In the genomic region with DNA sequence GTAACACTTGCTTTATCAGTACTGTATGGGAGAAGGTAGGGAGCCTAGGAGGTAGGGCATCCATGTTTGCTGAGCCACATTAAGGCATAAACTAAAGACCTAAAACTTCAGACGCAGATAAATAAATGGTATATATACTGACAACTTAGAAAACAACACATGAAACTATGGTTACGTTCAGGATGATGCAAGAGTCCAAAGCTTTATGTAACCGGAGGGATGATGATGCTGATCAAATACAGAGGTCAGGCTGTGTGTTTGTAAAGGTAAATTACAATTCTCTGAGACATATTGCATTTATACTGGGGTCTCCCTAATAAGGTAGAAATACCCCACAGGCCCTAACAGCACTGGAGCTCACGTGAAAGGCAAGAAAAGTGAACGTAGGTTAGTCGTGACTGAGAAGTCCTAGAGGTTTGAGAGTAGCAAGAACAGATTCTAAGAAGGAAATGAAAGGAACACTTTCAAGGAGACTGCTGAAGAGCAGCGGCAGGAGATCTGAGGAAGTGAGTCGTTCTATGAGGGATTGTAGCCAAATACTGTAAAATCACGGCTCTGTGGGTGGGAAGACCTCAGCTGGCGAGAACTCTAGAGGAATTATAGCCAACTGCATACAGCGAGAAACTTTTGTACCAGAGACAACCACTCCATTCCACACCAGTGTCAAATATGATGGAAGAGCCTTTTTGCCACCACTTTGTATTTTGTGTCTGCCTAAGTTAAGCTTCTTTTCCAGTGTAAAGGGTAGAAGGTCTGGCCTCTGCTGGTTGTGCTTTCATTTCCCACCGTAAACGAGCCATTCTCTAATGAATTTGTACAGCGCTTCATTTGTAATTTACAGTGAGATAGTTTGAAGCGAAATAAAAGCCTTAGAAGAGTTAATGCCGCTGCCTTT, we compare ENCODE assay signal across 12 mouse cellular contexts. TPM values are rescaled to one million over a fixed set of nuclear protein-coding genes. Genes with fewer than 3 reads are reported as not detected.
A peak's percentile ranks its signal among the peaks of the same experiment; 100 is the strongest.
DNase-seq lines count a peak whose midpoint lies in the region; ATAC-seq lines count a peak whose summit lies in the region.
"Had no signal": no experiment of that assay in that cellular context is flagged by ENCODE, and none has a peak within 500 bp of the region (broad histone marks: within the 10 kb centered on the region; RNA-seq: fewer than 3 reads in every experiment).

No protein-coding gene starts in this region.

- ATAC-seq in embryonic facial prominence, embryonic 14.5 days (ENCODE audit: low read depth) = no peak
- ATAC-seq in kidney, embryonic 16.5 days (ENCODE audit: low FRiP score, low TSS enrichment) = no peak
- ATAC-seq: inflammation-experienced regulatory T-cells, adult 6 months had no signal

- no peak overlapping the region for H3K4me2 ChIP-seq in embryonic facial prominence, embryonic 14.5 days (ENCODE audit: low read depth, low read length)
- H3K4me2 ChIP-seq in kidney, embryonic 16.5 days (replicated peaks; ENCODE audit: low read depth, low read length) = peak overlapping the region; percentile 38
- H3K4me2 ChIP-seq: midbrain, embryonic 12.5 days had no signal

- WGBS in embryonic facial prominence, embryonic 14.5 days = 70% methylated on average over 16 of the region's 16 CpGs
- 90% methylated on average over 16 of the region's 16 CpGs for WGBS in embryonic facial prominence, embryonic 10.5 days
- WGBS in kidney, embryonic 16.5 days = 60% methylated on average over 16 of the region's 16 CpGs

- H3K4me3 ChIP-seq in embryonic facial prominence, embryonic 14.5 days (ENCODE audit: low read depth, low read length) = no peak overlapping the region
- H3K4me3 ChIP-seq in embryonic facial prominence, embryonic 10.5 days = no peak overlapping the region
- peak overlapping the region; percentile 3; the same call in 1 of the 2 replicates for H3K4me3 ChIP-seq in kidney, embryonic 16.5 days (ENCODE audit: low read length)
- H3K4me3 ChIP-seq: limb, embryonic 13.5 days; midbrain, embryonic 12.5 days had no signal

- intact Hi-C loops in gastrocnemius, postnatal 36 days (cut with DNase I) = no loop called here

- H3K27me3 ChIP-seq in embryonic facial prominence, embryonic 14.5 days (replicated peaks; ENCODE audit: control insufficient read depth, insufficient read depth, low read length) = no peaks in the 10 kb centered on the region
- H3K27me3 ChIP-seq in embryonic facial prominence, embryonic 10.5 days (replicated peaks; ENCODE audit: low read depth, poor library complexity, severe bottlenecking) = no peaks in the 10 kb centered on the region
- H3K27me3 ChIP-seq in kidney, embryonic 16.5 days (ENCODE audit: insufficient read depth, low read length) = no peaks in the 10 kb centered on the region
- H3K27me3 ChIP-seq: limb, embryonic 13.5 days; midbrain, embryonic 12.5 days had no signal

- H3K4me1 ChIP-seq in embryonic facial prominence, embryonic 14.5 days (ENCODE audit: control insufficient read depth, insufficient read depth, low read length) = peaks cover 7% of the 10 kb centered on the region; the same call in 1 of the 2 replicates
- H3K4me1 ChIP-seq in embryonic facial prominence, embryonic 10.5 days = peaks cover 45% of the 10 kb centered on the region
- H3K4me1 ChIP-seq in kidney, embryonic 16.5 days (ENCODE audit: insufficient read depth, low read length) = peaks cover 6% of the 10 kb centered on the region; the same call in 1 of the 2 replicates

- no peaks in the 10 kb centered on the region for H3K36me3 ChIP-seq in embryonic facial prominence, embryonic 14.5 days (ENCODE audit: control insufficient read depth, insufficient read depth, low read length)
- no peaks in the 10 kb centered on the region for H3K36me3 ChIP-seq in embryonic facial prominence, embryonic 10.5 days (replicated peaks)
- H3K36me3 ChIP-seq in kidney, embryonic 16.5 days (ENCODE audit: insufficient read depth, low read length) = no peaks in the 10 kb centered on the region
- H3K36me3 ChIP-seq: limb, embryonic 13.5 days; midbrain, embryonic 12.5 days had no signal

- H3K27ac ChIP-seq in embryonic facial prominence, embryonic 14.5 days (replicated peaks; ENCODE audit: low read depth, low read length) = no peak overlapping the region
- no peak overlapping the region for H3K27ac ChIP-seq in embryonic facial prominence, embryonic 10.5 days (replicated peaks)
- no peak overlapping the region for H3K27ac ChIP-seq in kidney, embryonic 16.5 days (ENCODE audit: low read length)
- H3K27ac ChIP-seq: limb, embryonic 13.5 days; midbrain, embryonic 12.5 days had no signal

- DNase-seq in embryonic facial prominence, embryonic 14.5 days (ENCODE audit: low spot score) = peak; percentile 35
- DNase-seq in embryonic facial prominence, embryonic 10.5 days (ENCODE audit: low spot score) = no peak
- DNase-seq in kidney, postnatal 10 days = no peak
- peak; percentile 33 to 47 for DNase-seq in right cerebral cortex, adult 2 months (ENCODE audit: low spot score in 2 of 2)
- no peak for DNase-seq in right cerebral cortex, postnatal 25 days
- DNase-seq in spleen, postnatal 14 days (ENCODE audit: low spot score in 2 of 2) = no peak
- DNase-seq in gastrocnemius, postnatal 36 days = no peak
- DNase-seq: cerebellum, adult 2 months had no signal

- no peaks in the 10 kb centered on the region for H3K9me3 ChIP-seq in embryonic facial prominence, embryonic 14.5 days (ENCODE audit: control insufficient read depth, low read length)
- no peaks in the 10 kb centered on the region for H3K9me3 ChIP-seq in embryonic facial prominence, embryonic 10.5 days
- no peaks in the 10 kb centered on the region for H3K9me3 ChIP-seq in kidney, embryonic 16.5 days (ENCODE audit: low read length)
- H3K9me3 ChIP-seq: limb, embryonic 13.5 days; midbrain, embryonic 12.5 days had no signal

- H3K9ac ChIP-seq in embryonic facial prominence, embryonic 14.5 days (ENCODE audit: low read depth, low read length) = no peak overlapping the region
- no peak overlapping the region for H3K9ac ChIP-seq in kidney, embryonic 16.5 days (replicated peaks; ENCODE audit: low read length)
- H3K9ac ChIP-seq: limb, embryonic 13.5 days; midbrain, embryonic 12.5 days had no signal

RNA-seq across cellular contexts. Expression of gene Npas3, which starts 49.7 kb away (rescaled TPM):
- 4.4 and 4.7 TPM in 2 replicates for polyA plus RNA-seq in embryonic facial prominence, embryonic 14.5 days (2014; fragmentation: Nextera tagmentation; extraction: Ambion mirVana)
- 2.2 and 2.7 TPM in 2 replicates for polyA plus RNA-seq in embryonic facial prominence, embryonic 10.5 days (2016; fragmentation: Nextera tagmentation; extraction: Ambion mirVana)
- polyA plus RNA-seq in kidney, embryonic 16.5 days (2015; fragmentation: Nextera tagmentation; extraction: Ambion mirVana) = 0.92 and 2.1 TPM in 2 replicates
- under 1 TPM; 0.15 to 0.20 TPM for total RNA-seq in gastrocnemius, postnatal 36 days (2021)

Comparison
In these comparisons a context has a peak if more than half of its experiments do, and no peak if none do; other contexts are left out.
1. DNase-seq: peak in embryonic facial prominence, embryonic 14.5 days (single experiment) and right cerebral cortex, adult 2 months (2 of 2); none in embryonic facial prominence, embryonic 10.5 days (single experiment), kidney, postnatal 10 days (single experiment), right cerebral cortex, postnatal 25 days (single experiment), spleen, postnatal 14 days (0 of 2) and gastrocnemius, postnatal 36 days (0 of 2).